Mouse (Mus musculus) hindbrain, embryonic 10.5 days (tissue): ENCODE measurements around the gene Polr1c. TPM values are rescaled to one million over a fixed set of nuclear protein-coding genes. Genes with fewer than 3 reads are reported as not detected.

Experiments
- DNase-seq: peaks from one replicate; pipeline ENCODE4 v3.0.0-alpha.2; 2017; ENCODE audit warnings: low spot score
- H3K27ac ChIP-seq: fragments of 300-500 bp; sonication (generic); 2 replicates; pipeline ENCODE4 v1.5.1; 2016; ENCODE audit warnings: mild to moderate bottlenecking, moderate library complexity
- H3K27me3 ChIP-seq: fragments of 300-500 bp; sonication (generic); 2 replicates; pipeline ENCODE4 v1.6.1; 2016; ENCODE audit warnings: mild to moderate bottlenecking; ENCODE audit not compliant: poor library complexity, insufficient read depth, severe bottlenecking
- H3K36me3 ChIP-seq: fragments of 300-500 bp; sonication (generic); 2 replicates; pipeline ENCODE4 v1.6.1; 2016; ENCODE audit warnings: mild to moderate bottlenecking, moderate library complexity
- H3K4me1 ChIP-seq: fragments of 300-500 bp; sonication (generic); replicated peaks from 2 replicates; pipeline ENCODE4 v1.6.1; 2016; ENCODE audit warnings: mild to moderate bottlenecking
- H3K4me3 ChIP-seq: fragments of 300-500 bp; sonication (generic); 2 replicates; pipeline ENCODE4 v1.5.1; 2016; ENCODE audit warnings: mild to moderate bottlenecking, moderate library complexity
- H3K9me3 ChIP-seq: fragments of 300-500 bp; sonication (generic); 2 replicates; pipeline ENCODE4 v1.6.1; 2016; ENCODE audit warnings: mild to moderate bottlenecking, moderate library complexity
- WGBS: fragments of 180-500 bp; shearing (Covaris S2); methylation state at CpG from one replicate; pipeline ENCODE4 v1.1.7; 2016; 5-methylcytosine and 5-hydroxymethylcytosine counted together
- polyA plus RNA-seq: library from polyadenylated mRNA; unstranded; fragments of >200 nt; fragmentation: Nextera tagmentation; extraction: Ambion mirVana; gene quantifications from 2 replicates; pipeline ENCODE4 v1.2.1, GENCODE M21; 2016

Gene Polr1c
- polyA plus RNA-seq = 107 and 135 TPM in 2 replicates

- no peaks in the 10 kb centered on the region for H3K27me3 ChIP-seq
- H3K4me3 ChIP-seq = peak within 1 kb of the TSS; percentile 98
- H3K9me3 ChIP-seq = no peaks in the 10 kb centered on the region
- peaks cover 22% of the 10 kb centered on the region for H3K4me1 ChIP-seq
- under 1% methylated on average over 53 of the region's 53 CpGs for WGBS
- peak within 1 kb of the TSS; percentile 94 for H3K27ac ChIP-seq
- H3K36me3 ChIP-seq = peaks cover 79% of the 10 kb centered on the region
- DNase-seq = peak; percentile 96
Measured at GRCm38 (mm10) chr17:46247512-46248188, at the start of gene Polr1c, which contains the start of gene Yipf3. Polr1c (minus strand) TSS chr17:46248054. Yipf3 (plus strand) TSS chr17:46248080.

GRCm38 (mm10) chr17:46297028-46297363 is 49.1 kb upstream of the Polr1c start:
- H3K4me3 ChIP-seq = peak overlapping the region; percentile 70
- 15% methylated on average over 6 of the region's 6 CpGs for WGBS
- H3K4me1 ChIP-seq = peaks cover 27% of the 10 kb centered on the region
- H3K36me3 ChIP-seq = no peaks in the 10 kb centered on the region
- no peak for DNase-seq
- H3K27ac ChIP-seq = peak overlapping the region; percentile 70; the same call in 1 of the 2 replicates
- no peaks in the 10 kb centered on the region for H3K9me3 ChIP-seq
- H3K27me3 ChIP-seq = peaks cover 87% of the 10 kb centered on the region

- Histone ChIP-seq H3K36me3 (no peaks in the 10 kb centered on the region), H3K27me3 (peaks cover 83% of the 10 kb centered on the region), H3K4me3 (peak overlapping the region; percentile 70; the same call in 1 of the 2 replicates), H3K27ac (no peak overlapping the region), H3K9me3 (no peaks in the 10 kb centered on the region), H3K4me1 (peaks cover 27% of the 10 kb centered on the region)
- WGBS = 51% methylated on average over 6 of the region's 6 CpGs
- DNase-seq = no peak
Measured at GRCm38 (mm10) chr17:46296601-46297000, 48.7 kb upstream of the Polr1c start.

- H3K27ac ChIP-seq = peak overlapping the region; percentile 66
Measured at GRCm38 (mm10) chr17:46287678-46288095, 39.8 kb upstream of the Polr1c start.

GRCm38 (mm10) chr17:46285407-46285806 is 37.6 kb upstream of the Polr1c start:
- H3K9me3 ChIP-seq = no peaks in the 10 kb centered on the region
- H3K27me3 ChIP-seq = 0 out of 2 replicates have a peak, but pooled peaks cover 3% of the 10 kb centered on the region
- DNase-seq = no peak
- 78% methylated on average over 6 of the region's 6 CpGs for WGBS
- H3K4me1 ChIP-seq = peaks cover 55% of the 10 kb centered on the region
- peaks cover 5% of the 10 kb centered on the region for H3K36me3 ChIP-seq
- H3K4me3 ChIP-seq = no peak overlapping the region
- no peak overlapping the region for H3K27ac ChIP-seq

More at GRCm38 (mm10) chr17:46287678-46288095, 39.8 kb upstream of the Polr1c start:
- Histone ChIP-seq H3K4me1 (peaks cover 36% of the 10 kb centered on the region), H3K27me3 (peaks cover 7% of the 10 kb centered on the region; the same call in 1 of the 2 replicates), H3K4me3 (no peak overlapping the region), H3K9me3 (no peaks in the 10 kb centered on the region), H3K36me3 (no peaks in the 10 kb centered on the region)
- peak; percentile 27 for DNase-seq
- WGBS = 68% methylated on average over 11 of the region's 11 CpGs

- H3K36me3 ChIP-seq = peaks cover 13% of the 10 kb centered on the region
- H3K9me3 ChIP-seq = no peaks in the 10 kb centered on the region
- H3K27ac ChIP-seq = peak overlapping the region; percentile 35; the same call in 1 of the 2 replicates
- WGBS = 49% methylated on average over 7 of the region's 7 CpGs
- H3K27me3 ChIP-seq = 0 out of 2 replicates have a peak, but pooled peaks cover 3% of the 10 kb centered on the region
- H3K4me1 ChIP-seq = peaks cover 55% of the 10 kb centered on the region
- DNase-seq = peak; percentile 45
- no peak overlapping the region for H3K4me3 ChIP-seq
Measured at GRCm38 (mm10) chr17:46284653-46285052, 36.8 kb upstream of the Polr1c start.

GRCm38 (mm10) chr17:46283911-46284310 is 36.1 kb upstream of the Polr1c start:
- no peaks in the 10 kb centered on the region for H3K9me3 ChIP-seq
- no peak for DNase-seq
- H3K27me3 ChIP-seq = 0 out of 2 replicates have a peak, but pooled peaks cover 3% of the 10 kb centered on the region
- 89% methylated on average over 8 of the region's 8 CpGs for WGBS
- H3K36me3 ChIP-seq = peaks cover 20% of the 10 kb centered on the region
- peak overlapping the region; percentile 18; the same call in 1 of the 2 replicates for H3K27ac ChIP-seq
- no peak overlapping the region for H3K4me3 ChIP-seq
- H3K4me1 ChIP-seq = peaks cover 55% of the 10 kb centered on the region

- peak overlapping the region; percentile 90 for H3K27ac ChIP-seq
- H3K4me1 ChIP-seq = peaks cover 58% of the 10 kb centered on the region
- H3K9me3 ChIP-seq = no peaks in the 10 kb centered on the region
- 23% methylated on average over 9 of the region's 9 CpGs for WGBS
- 0 out of 2 replicates have a peak, but pooled peaks cover 3% of the 10 kb centered on the region for H3K27me3 ChIP-seq
- H3K36me3 ChIP-seq = peaks cover 28% of the 10 kb centered on the region
- DNase-seq = no peak
- H3K4me3 ChIP-seq = peak overlapping the region; percentile 86
Measured at GRCm38 (mm10) chr17:46283140-46283539, 35.3 kb upstream of the Polr1c start.

GRCm38 (mm10) chr17:46282483-46283123 is 34.7 kb upstream of the Polr1c start, which contains the start of gene Tjap1:
Tjap1 (minus strand) TSS chr17:46283026.
- WGBS = under 1% methylated on average over 37 of the region's 37 CpGs
- peaks cover 34% of the 10 kb centered on the region for H3K36me3 ChIP-seq
- peak within 1 kb of the TSS; percentile 86 for H3K4me3 ChIP-seq
- 0 out of 2 replicates have a peak, but pooled peaks cover 3% of the 10 kb centered on the region for H3K27me3 ChIP-seq
- H3K9me3 ChIP-seq = no peaks in the 10 kb centered on the region
- DNase-seq = peak; percentile 94
- peaks cover 56% of the 10 kb centered on the region for H3K4me1 ChIP-seq
- peak within 1 kb of the TSS; percentile 90 for H3K27ac ChIP-seq

- H3K36me3 ChIP-seq = peaks cover 67% of the 10 kb centered on the region
- no peaks in the 10 kb centered on the region for H3K9me3 ChIP-seq
- WGBS = 82% methylated on average over 12 of the region's 12 CpGs
- H3K27me3 ChIP-seq = no peaks in the 10 kb centered on the region
- peaks cover 55% of the 10 kb centered on the region for H3K4me1 ChIP-seq
- H3K4me3 ChIP-seq = no peak overlapping the region
- no peak for DNase-seq
- H3K27ac ChIP-seq = no peak overlapping the region
Measured at GRCm38 (mm10) chr17:46278011-46278765, 30.3 kb upstream of the Polr1c start.

GRCm38 (mm10) chr17:46277586-46277985 is 29.7 kb upstream of the Polr1c start:
- H3K27ac ChIP-seq = no peak overlapping the region
- 72% methylated on average over 4 of the region's 4 CpGs for WGBS

GRCm38 (mm10) chr17:46275506-46275905 is 27.7 kb upstream of the Polr1c start:
- Histone ChIP-seq H3K4me1 (peaks cover 40% of the 10 kb centered on the region), H3K4me3 (no peak overlapping the region), H3K9me3 (no peaks in the 10 kb centered on the region), H3K27ac (no peak overlapping the region), H3K36me3 (peaks cover 89% of the 10 kb centered on the region), H3K27me3 (no peaks in the 10 kb centered on the region)
- DNase-seq = no peak
- WGBS = 91% methylated on average over 10 of the region's 10 CpGs

More at GRCm38 (mm10) chr17:46277586-46277985, 29.7 kb upstream of the Polr1c start:
- no peak overlapping the region for H3K4me3 ChIP-seq
- H3K36me3 ChIP-seq = peaks cover 73% of the 10 kb centered on the region
- no peak for DNase-seq
- peaks cover 52% of the 10 kb centered on the region for H3K4me1 ChIP-seq
- H3K27me3 ChIP-seq = no peaks in the 10 kb centered on the region
- H3K9me3 ChIP-seq = no peaks in the 10 kb centered on the region
